Mouse (Mus musculus): ENCODE results near the gene Mdga2.

Gene Mdga2

DNA sequence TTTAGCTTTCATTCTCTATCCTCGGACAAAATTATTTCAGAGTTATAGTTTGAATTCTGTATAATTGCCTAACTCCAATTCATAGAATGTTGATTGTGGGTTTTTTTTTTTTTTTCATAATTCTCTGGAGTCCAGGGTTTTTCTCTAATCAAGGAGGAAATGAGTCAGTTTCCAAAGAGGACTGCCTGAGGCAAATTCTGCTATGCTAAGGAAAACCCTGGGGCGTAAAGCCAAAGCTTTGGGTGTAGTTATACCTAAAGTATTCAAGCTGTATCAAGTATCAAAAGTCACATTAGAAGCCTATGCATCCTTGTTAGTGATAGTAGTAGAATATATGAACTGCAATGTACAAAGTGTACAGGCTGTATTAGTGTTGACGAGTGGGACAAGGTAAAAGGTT lies 519.6 kb downstream of the Mdga2 start:
- DNase-seq (ENCODE audit: low spot score): no peak

DNA sequence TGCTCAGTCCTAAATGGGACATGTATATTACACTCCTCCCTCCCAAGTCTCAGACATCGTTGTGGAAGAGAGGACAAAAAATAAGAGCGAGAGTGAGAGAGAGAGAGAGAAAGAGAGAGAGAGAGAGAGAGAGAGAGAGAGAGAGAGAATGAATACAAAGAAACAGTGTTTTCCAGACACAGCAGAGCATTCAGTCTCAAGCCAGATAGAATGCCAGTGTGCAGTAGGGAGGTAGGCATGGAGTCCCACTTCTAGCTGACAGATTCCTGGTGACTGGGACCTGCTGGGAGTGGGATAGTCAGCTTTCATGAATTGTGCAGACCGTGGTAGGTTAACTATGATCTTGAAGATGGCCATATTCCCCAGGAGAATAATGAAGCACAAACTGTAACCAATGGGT lies 542.8 kb downstream of the Mdga2 start:
- no peak for DNase-seq (ENCODE audit: low spot score)

DNA sequence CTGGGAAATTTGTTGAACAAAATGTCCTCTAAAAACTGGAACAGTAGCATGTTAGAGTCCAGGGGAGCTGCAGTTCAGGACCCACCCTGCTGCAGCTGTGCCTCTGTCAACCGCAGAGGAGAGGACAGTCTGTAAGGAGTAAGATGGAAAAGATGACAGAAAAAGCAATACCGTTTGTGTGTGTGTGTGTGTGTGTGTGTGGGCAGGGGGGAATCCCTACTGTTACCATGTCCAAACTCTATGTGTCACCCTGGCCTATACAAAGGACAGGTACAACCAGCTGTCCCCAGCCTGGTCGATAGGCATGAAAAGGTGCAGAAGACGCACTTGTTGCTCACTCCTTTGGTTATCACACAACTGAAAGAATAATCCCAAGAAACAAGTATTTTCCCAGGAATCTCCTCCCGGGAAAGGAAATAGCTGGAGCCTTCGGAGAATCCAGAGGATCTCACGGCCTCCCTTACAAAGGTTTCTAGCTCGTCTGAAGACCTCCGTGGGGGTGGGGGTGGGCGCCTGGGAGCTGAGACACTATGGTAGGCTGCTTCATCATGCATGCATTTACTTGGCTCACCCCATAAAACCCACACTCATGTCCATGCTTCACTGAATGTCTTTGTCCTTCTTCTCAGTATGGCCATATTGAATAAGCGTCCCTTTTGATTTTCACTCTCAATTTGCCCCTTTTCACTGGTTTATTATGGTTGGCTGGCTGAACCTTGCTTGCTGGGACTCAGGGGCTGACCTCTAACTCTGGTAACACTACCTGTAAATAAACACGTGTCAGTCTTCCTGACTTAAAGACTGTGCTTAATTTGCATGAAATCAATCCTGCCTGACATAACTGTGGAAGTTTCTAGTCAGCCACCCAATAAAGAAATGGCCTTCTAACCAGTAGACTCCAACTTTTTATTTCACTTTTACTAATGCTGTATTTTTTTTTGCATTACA lies 573.5 kb downstream of the Mdga2 start:
- DNase-seq (ENCODE audit: low spot score): no peak

DNA sequence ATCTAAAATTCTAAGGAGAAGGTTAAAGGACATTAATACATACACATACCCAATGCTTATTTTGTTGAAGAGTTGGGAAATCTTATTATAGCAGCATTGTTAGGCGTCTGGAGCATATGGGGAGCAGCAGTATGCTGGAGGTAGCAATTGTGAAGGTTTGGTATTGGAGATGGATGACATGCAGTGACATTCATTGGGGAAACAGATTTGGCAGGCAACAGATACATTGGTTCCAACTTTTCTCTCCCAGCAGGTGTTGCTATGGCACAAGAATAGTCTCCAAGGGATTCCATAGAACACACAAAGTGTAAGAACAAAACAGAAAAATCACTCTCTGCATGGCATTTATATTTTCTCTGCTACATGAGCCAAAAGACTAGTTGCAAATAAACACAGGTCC lies 581.9 kb downstream of the Mdga2 start:
- DNase-seq (ENCODE audit: low spot score): no peak

DNA sequence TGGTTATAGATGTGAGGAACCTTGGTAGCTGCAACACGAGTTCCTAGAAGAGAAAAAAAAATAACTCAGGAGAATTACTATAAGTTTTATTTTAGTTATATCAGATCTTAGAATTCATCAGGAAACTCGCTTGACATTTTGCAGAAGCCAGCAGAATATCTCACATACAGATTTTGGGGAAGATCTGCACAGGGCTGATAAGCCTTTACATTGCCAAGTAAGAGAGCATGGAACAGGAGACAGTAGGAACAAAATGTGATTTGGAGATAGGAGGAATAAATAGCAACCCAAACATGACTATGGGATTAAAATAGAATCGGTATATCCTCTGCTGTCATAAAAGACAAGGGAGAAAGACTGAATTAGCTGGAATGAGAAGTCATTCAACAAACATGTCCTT lies 602.4 kb downstream of the Mdga2 start:
- DNase-seq (ENCODE audit: low spot score): no peak

DNA sequence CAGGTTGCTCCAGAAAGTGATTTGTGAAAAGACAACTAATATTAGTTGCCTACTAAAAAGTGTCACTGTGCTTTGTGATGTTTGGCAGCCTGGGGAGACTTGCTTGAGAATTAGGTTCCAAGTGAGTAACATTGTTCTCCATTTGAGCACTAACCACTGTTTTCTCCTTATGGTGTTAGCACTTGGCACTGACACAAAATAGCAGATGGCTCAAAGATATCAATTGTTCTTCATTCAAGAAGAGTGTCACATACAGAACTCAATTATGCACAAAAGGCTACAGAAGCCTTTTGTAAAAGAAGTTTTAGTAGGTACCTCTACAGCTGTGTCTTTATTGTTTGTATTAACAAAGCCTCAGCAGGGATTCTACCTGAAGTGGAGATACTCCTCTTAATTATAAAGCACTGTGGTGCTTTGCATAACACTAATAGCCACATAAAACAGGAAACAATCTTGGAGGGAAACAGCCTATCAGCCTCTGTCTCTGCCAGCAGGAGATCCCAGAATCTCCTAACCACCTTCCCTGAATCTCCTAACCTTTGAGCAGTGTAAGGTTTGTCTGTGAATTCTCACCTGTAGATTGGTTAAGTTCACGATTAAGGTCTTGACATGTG lies 630.6 kb downstream of the Mdga2 start:
- no peak for DNase-seq (ENCODE audit: low spot score)

DNA sequence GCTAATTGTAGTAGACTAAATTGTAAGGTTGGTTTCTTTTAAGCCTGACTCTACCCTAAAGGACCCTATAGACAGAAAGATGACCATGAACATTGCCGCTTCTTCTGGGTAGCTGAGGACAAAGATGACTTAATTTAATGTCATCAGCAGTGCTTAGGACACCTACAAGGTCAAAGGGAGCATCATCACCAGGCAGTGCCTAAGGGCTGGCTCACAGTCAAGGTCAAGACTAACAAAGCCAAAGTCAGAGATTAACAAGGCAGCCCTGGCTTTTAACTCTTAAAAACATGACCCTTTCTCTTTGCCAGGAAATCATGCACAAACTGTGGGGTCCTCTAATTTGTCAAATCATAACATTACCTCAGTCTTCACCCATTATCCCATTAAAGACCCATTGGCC lies 657.0 kb downstream of the Mdga2 start:
- no peak for DNase-seq (ENCODE audit: low spot score)

DNA sequence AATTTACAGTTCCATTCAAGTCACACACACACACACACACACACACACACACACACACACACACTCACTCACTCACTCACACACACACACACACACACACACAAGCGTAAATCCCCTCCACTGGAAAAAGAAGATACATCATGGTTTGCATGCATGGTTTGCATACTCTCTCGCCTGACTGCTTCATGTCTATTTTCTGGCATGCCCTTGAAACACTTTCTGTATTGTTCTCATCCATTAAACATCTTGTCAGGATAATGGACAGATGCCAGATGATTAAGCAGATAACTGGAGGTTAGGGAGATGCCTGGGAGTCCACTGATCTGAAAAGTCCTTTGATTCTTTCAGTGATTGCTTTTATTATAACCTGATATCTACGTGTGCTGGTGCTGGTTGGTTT lies 665.5 kb downstream of the Mdga2 start:
- no peak for DNase-seq (ENCODE audit: low spot score)

DNA sequence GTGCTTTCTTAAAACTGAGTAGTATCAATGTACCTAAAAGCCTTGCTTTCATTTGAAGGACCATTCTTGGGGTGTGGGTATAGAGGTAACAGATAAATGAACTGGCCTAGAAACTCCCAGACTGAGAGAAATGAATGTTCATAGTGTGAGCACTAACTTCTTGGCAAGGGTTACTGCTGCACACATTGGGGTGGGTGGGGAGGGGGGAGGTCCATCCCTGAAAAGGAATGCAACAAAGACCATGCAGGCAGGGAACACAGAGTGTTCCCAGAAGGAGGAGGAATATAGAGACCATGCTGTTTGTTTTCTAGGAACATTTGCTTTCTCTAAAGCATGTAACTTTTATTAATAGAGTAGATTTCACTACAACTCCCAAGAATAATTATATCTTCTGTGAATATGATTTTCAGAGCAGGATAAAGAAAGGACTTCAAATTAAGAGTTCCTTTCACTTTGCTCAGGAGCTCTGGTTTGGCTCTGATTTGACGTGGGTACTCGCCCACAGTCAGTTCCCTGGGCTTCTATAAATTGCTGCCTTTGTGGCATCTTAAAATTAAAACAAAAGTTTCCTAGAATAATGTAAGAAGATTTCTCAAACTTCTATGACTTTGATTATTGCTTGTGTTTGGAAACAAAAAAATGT lies 666.0 kb downstream of the Mdga2 start:
- DNase-seq (ENCODE audit: low spot score): no peak

DNA sequence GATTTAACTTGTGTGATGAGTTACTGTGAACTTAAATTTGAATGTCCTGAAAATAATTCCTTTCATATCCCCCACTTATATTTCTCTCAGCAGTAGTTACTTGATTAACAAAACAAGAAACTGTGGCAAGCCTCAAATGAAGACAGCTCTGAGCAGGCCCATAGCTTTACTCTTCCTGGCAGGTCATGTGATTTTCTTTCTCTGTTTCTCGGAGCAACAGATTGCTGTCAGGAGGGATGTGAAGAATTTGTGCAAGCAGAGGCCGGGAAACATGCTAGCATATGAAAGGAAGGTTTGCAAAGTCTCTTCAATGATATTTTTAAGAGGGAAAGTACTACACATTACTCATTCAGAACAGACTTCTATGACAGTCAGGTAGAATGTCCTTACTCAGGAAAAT lies 697.4 kb downstream of the Mdga2 start:
- no peak for DNase-seq (ENCODE audit: low spot score)

DNA sequence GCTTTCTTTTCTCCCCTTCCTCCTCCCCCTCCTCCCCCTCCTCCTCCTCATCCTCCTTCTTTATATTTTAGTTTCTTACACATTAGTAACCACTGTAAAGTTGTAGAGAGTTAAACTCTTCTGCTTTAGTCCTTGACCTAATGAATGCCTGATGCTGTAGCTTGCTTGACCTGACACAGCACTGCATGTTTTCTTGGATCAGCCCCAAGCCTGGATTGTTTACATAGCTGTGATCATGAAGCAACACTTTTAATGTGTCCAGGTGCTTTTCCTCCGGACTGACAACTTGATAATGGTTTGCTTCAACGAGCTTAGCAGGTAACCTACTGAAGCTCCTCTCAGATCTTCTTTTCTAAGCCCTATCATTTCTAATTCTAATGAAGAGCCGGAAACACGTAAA lies 723.1 kb downstream of the Mdga2 start:
- no peak for DNase-seq (ENCODE audit: low spot score)

DNA sequence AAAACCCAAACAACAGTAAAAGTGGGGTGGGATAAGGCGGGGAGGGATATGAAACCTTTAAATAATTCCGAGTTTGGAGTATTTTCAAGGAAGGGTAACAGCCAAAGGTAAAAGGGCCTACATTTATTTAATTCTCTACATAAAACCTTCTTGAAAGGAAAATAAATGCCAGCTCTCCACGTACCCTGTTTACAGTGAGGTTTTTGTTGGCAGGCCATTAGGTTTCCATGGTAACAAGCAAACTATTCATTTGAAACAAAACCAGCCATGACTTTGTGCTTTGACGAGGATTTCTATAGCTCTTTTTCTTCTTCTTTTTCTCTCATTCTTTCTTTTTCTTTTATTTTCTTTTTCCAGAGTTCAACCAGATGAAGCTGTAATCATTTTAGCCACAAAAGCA lies 751.5 kb downstream of the Mdga2 start:
- no peak for DNase-seq (ENCODE audit: low spot score)

DNA sequence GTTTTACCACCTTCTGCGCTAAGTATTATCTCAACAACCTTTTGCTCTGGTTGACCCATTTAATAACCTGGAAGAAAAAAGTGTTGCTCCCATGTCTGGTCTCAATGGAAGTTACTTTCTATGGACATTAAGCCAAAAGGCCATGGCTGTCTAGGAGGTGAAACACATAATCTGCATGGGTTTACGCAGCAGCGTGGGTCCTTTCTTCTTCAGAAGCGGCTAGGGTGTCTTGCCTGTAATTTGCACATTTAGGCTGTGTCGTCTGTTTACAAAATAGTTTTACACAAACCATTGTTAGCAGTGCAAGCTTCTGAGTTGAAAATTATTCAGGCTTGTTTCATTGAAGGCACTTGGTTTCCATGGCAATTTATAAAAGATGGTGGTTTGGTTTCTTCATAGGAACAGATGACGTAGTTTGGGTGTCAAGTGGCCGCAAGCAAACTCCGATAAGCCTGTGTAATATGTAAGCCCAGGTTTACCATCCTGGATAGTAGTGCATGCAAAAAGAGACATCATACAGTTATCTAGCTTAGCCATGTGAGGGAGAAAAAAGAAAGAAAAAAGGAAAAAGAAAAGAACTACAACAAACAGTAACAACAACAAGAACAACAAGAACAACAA lies 752.0 kb downstream of the Mdga2 start:
- DNase-seq (ENCODE audit: low spot score): no peak

DNA sequence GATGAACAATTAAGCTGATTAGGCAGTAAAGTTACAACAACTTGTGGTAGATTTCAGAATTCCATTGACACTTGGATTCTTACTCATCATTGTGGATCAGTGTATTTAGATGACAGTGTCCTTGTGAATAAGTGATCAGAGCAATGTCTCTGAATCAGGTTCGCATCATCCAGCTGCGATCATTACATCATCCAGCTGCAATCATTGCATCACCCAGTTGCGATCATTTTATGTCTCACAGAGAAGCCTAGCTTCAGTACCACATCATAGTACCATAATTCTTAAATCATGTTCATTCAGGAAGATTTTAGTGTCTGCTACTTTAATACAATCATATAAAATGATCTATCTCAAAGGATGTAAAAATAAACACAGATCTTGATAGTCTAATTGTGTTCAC lies 756.8 kb downstream of the Mdga2 start:
- no peak for DNase-seq (ENCODE audit: low spot score)

DNA sequence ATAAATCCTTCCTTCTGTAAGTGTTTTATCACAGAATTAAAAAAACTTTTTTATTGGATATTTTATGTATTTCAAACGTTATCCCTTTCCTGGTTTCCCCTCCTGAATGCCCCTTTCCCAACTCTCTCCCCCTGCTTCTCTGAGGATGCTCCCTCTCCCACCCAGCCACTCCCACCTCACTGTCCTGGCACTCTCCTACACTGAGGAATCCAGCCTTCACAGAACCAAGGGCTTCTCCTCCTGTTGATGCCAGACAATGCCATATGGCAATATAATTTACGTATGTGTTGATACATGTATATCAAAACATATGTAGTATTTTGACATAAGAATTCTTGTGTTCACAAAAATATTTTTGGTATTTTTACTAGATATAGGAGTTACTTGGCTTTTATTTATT lies 779.0 kb downstream of the Mdga2 start:
- DNase-seq (ENCODE audit: low spot score): no peak
